ENCODE assay signal across 36 mouse cellular contexts in genomic region chr12:111980887-111981367, GRCm38 (mm10). TPM values are rescaled to one million over a fixed set of nuclear protein-coding genes. Genes with fewer than 3 reads are reported as not detected.
A peak's percentile ranks its signal among the peaks of the same experiment; 100 is the strongest.
DNase-seq lines count a peak whose midpoint lies in the region; ATAC-seq lines count a peak whose summit lies in the region.
"Had no signal": no experiment of that assay in that cellular context is flagged by ENCODE, and none has a peak within 500 bp of the region (broad histone marks: within the 10 kb centered on the region; RNA-seq: fewer than 3 reads in every experiment).

Gene Rd3l, minus strand, starts transcription at chr12:111981317.

- H3K9me3 ChIP-seq in heart, embryonic 12.5 days (replicated peaks) = no peaks in the 10 kb centered on the region
- H3K9me3 ChIP-seq in heart, embryonic 15.5 days (replicated peaks) = no peaks in the 10 kb centered on the region
- H3K9me3 ChIP-seq: embryonic facial prominence, embryonic 12.5 days; embryonic facial prominence, embryonic 15.5 days; G1E; hindbrain, embryonic 12.5 days; hindbrain, embryonic 15.5 days had no signal

- peak within 1 kb of the TSS; percentile 28; the same call in 1 of the 2 replicates for H3K4me2 ChIP-seq in heart, embryonic 12.5 days
- peak within 1 kb of the TSS; percentile 2; the same call in 1 of the 2 replicates for H3K4me2 ChIP-seq in heart, embryonic 15.5 days
- H3K4me2 ChIP-seq: embryonic facial prominence, embryonic 12.5 days; embryonic facial prominence, embryonic 15.5 days; hindbrain, embryonic 12.5 days; hindbrain, embryonic 15.5 days had no signal

- no peak within 1 kb of the TSS for H3K9ac ChIP-seq in heart, embryonic 12.5 days
- no peak within 1 kb of the TSS for H3K9ac ChIP-seq in heart, embryonic 15.5 days
- H3K9ac ChIP-seq: embryonic facial prominence, embryonic 12.5 days; embryonic facial prominence, embryonic 15.5 days; forebrain, postnatal 0 days; hindbrain, embryonic 12.5 days; hindbrain, embryonic 15.5 days had no signal

- ATAC-seq in frontal cortex, adult (ENCODE audit: low TSS enrichment) = peak; percentile 83
- ATAC-seq in heart, embryonic 12.5 days (ENCODE audit: insufficient number of reproducible peaks, low FRiP score) = no peak
- no peak for ATAC-seq in heart, embryonic 15.5 days (replicated peaks; ENCODE audit: insufficient number of reproducible peaks, insufficient read depth, low FRiP score, low read depth)
- ATAC-seq: forebrain, embryonic 14.5 days; forebrain, postnatal 0 days; intestine, postnatal 0 days; Patski had no signal

- WGBS in heart, embryonic 12.5 days = 45% methylated on average over 6 of the region's 6 CpGs
- WGBS in heart, embryonic 15.5 days = 34% methylated on average over 6 of the region's 6 CpGs

- intact Hi-C loops in heart, postnatal 36 days (cut with DNase I) = no loop called here

- no peak for DNase-seq in frontal cortex, postnatal 36 days (ENCODE audit: low spot score in 2 of 2)
- no peak for DNase-seq in heart, postnatal 36 days
- DNase-seq in heart, postnatal 4 days = no peak
- DNase-seq in retina, postnatal 1 day = peak; percentile 41
- DNase-seq in retina, embryonic 14.5 days (ENCODE audit: low spot score) = no peak
- DNase-seq: adrenal gland, postnatal 10 days; adrenal gland, postnatal 36 days; B cell, adult 2 months; cerebellum, adult 11 months; cerebellum, adult 2 months; cerebellum, adult 9-11 months; cerebellum, postnatal 25 days; forebrain, postnatal 0 days; gastrocnemius, postnatal 10 days; gastrocnemius, postnatal 36 days; kidney, adult 2 months had no signal

- no peaks in the 10 kb centered on the region for H3K27me3 ChIP-seq in heart, embryonic 12.5 days (replicated peaks)
- no peaks in the 10 kb centered on the region for H3K27me3 ChIP-seq in heart, embryonic 15.5 days
- H3K27me3 ChIP-seq: embryonic facial prominence, embryonic 12.5 days; embryonic facial prominence, embryonic 15.5 days; hindbrain, embryonic 15.5 days had no signal

- no peak within 1 kb of the TSS for H3K4me3 ChIP-seq in heart, embryonic 12.5 days
- H3K4me3 ChIP-seq in heart, embryonic 15.5 days = no peak within 1 kb of the TSS
- H3K4me3 ChIP-seq: embryonic facial prominence, embryonic 12.5 days; embryonic facial prominence, embryonic 15.5 days; hindbrain, embryonic 12.5 days; hindbrain, embryonic 15.5 days had no signal

- H3K36me3 ChIP-seq in heart, embryonic 12.5 days = no peaks in the 10 kb centered on the region
- H3K36me3 ChIP-seq in heart, embryonic 15.5 days = no peaks in the 10 kb centered on the region
- H3K36me3 ChIP-seq: embryonic facial prominence, embryonic 12.5 days; embryonic facial prominence, embryonic 15.5 days; G1E; hindbrain, embryonic 12.5 days; hindbrain, embryonic 15.5 days had no signal

- peaks cover 34% of the 10 kb centered on the region for H3K4me1 ChIP-seq in heart, embryonic 12.5 days (replicated peaks)
- peaks cover 28% of the 10 kb centered on the region for H3K4me1 ChIP-seq in heart, embryonic 15.5 days (replicated peaks)
- H3K4me1 ChIP-seq: embryonic facial prominence, embryonic 15.5 days had no signal

- peak within 1 kb of the TSS; percentile 25; the same call in 1 of the 2 replicates for H3K27ac ChIP-seq in heart, embryonic 12.5 days (ENCODE audit: poor library complexity, severe bottlenecking)
- H3K27ac ChIP-seq in heart, embryonic 15.5 days = peak within 1 kb of the TSS; percentile 25; the same call in 1 of the 2 replicates
- H3K27ac ChIP-seq: embryonic facial prominence, embryonic 12.5 days; embryonic facial prominence, embryonic 15.5 days; hindbrain, embryonic 12.5 days; hindbrain, embryonic 15.5 days had no signal

RNA-seq across cellular contexts. Expression of gene Rd3l, which starts in this region (rescaled TPM):
- polyA plus RNA-seq in heart, embryonic 12.5 days (2016; fragmentation: Nextera tagmentation; extraction: Ambion mirVana) = 0.62 and 0.64 TPM in 2 replicates
- under 1 TPM in 1 of 2 experiments, not detected in 1; 0.65 TPM for total RNA-seq in heart, postnatal 36 days (2021)
- 0.43 and 0.48 TPM in 2 replicates for polyA plus RNA-seq in heart, embryonic 15.5 days (2015; fragmentation: Nextera tagmentation; extraction: Ambion mirVana)
- under 1 TPM; 0.29 to 0.90 TPM for total RNA-seq in heart, postnatal 4 days (2021)
- total RNA-seq: adrenal gland, adult 18-20 months; adrenal gland, postnatal 10 days; adrenal gland, postnatal 36 days; CH12.LX; common myeloid progenitor, adult 5-6 weeks; gastrocnemius, adult 18-20 months; gastrocnemius, postnatal 10 days; gastrocnemius, postnatal 36 days; granulocyte monocyte progenitor cell, adult 5-6 weeks; hematopoietic stem cell, adult 5-6 weeks had no signal
- polyA plus RNA-seq: embryonic facial prominence, embryonic 12.5 days; embryonic facial prominence, embryonic 15.5 days; forebrain, embryonic 11.5 days; forebrain, embryonic 14.5 days; G1E; hindbrain, embryonic 12.5 days; hindbrain, embryonic 15.5 days; intestine, embryonic 14.5 days; intestine, postnatal 0 days; kidney, adult 2 months; kidney, embryonic 14.5 days; Patski had no signal
